Mouse (Mus musculus): ENCODE data around the gene Prok2. TPM values are rescaled to one million over a fixed set of nuclear protein-coding genes. Genes with fewer than 3 reads are reported as not detected.

Gene Prok2
- total and polyA plus RNA-seq, 3 experiments: 0.21 TPM; not detected in 2

DNA sequence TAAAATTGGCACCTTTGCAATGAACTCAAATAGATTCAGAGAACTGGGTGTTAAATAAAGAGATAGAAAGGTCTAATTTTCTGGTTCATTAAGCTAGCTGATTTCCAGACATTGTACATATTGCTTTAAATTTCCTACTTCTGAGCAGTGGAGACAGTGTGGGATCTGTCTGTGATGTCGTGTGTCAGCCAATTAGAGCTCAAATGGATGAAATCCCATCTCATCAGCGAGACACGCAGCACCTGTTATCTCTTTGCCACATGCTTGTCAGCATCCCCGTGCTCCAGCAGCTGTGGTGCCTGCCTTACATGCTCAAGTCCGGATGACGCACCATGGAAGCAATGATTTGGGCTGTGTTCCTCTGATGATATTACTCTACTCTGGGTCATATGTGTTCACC lies 25.1 kb upstream of the Prok2 start:
- H3K9ac ChIP-seq (ENCODE audit: insufficient read depth, low read depth): no peak overlapping the region
- H3K4me2 ChIP-seq (ENCODE audit: insufficient read depth, low read depth, poor library complexity, severe bottlenecking): no peak overlapping the region
- peaks cover 2% of the 10 kb centered on the region for H3K27me3 ChIP-seq (replicated peaks)
- DNase-seq (ENCODE audit: extremely low read depth): no peak
- in situ Hi-C loops (cut with MboI; ENCODE audit: low pct_ligation_motif_present, low pct_unique_long_range_greater_than_20kb, low sequenced_read_pairs) (no loop called here), dilution Hi-C loops (cut with MboI; ENCODE audit: extremely low pct_ligation_motif_present, extremely low pct_unique_long_range_greater_than_20kb, low sequenced_read_pairs) (no loop called here)
- no peaks in the 10 kb centered on the region for H3K36me3 ChIP-seq (replicated peaks in 1 of 2; ENCODE audit: control insufficient read depth in 1 of 2, insufficient read depth in 1 of 2, low read length in 1 of 2)
- H3K4me3 ChIP-seq (replicated peaks in 1 of 3; ENCODE audit: low read depth in 2 of 3, low read length in 2 of 3, poor library complexity in 1 of 3): no peak overlapping the region
- H3K27ac ChIP-seq (ENCODE audit: insufficient read depth, low read depth): no peak overlapping the region
- no peaks in the 10 kb centered on the region for H3K79me2 ChIP-seq (replicated peaks; ENCODE audit: control insufficient read depth, extremely low read depth, insufficient read depth, poor library complexity, severe bottlenecking)
- no peaks in the 10 kb centered on the region for H3K9me3 ChIP-seq (replicated peaks; ENCODE audit: low read length)
- TF ChIP-seq GABPA (IDR thresholded peaks at IDR 0.05; ENCODE audit: insufficient replicate concordance, low read depth, low read length) (no peak), NRF1 (IDR thresholded peaks at IDR 0.05; ENCODE audit: low read depth, low read length) (no peak), UBTF (IDR thresholded peaks at IDR 0.05; ENCODE audit: low read depth, low read length) (no peak), MAZ (IDR thresholded peaks at IDR 0.05; ENCODE audit: low read depth, low read length) (no peak), MAX (IDR thresholded peaks at IDR 0.05; ENCODE audit: low read length) (no peak), BHLHE40 (IDR thresholded peaks at IDR 0.05; ENCODE audit: low read depth, low read length) (no peak), MXI1 (IDR thresholded peaks at IDR 0.05; ENCODE audit: low read depth, low read length) (no peak), SIN3A (IDR thresholded peaks at IDR 0.05; ENCODE audit: low read length) (no peak), SMC3 (IDR thresholded peaks at IDR 0.05; ENCODE audit: low read depth, low read length) (no peak), ETS1 (conservative IDR thresholded peaks at IDR 0.05; ENCODE audit: low read depth, low read length) (no peak), ELF1 (IDR thresholded peaks at IDR 0.05; ENCODE audit: low read depth, low read length) (no peak), TCF12 (IDR thresholded peaks at IDR 0.05; ENCODE audit: low read depth, low read length) (no peak), E2F4 (IDR thresholded peaks at IDR 0.05; ENCODE audit: insufficient replicate concordance, low read depth, low read length) (no peak), CHD2 (IDR thresholded peaks at IDR 0.05; ENCODE audit: low read length) (no peak), CTCF (conservative IDR thresholded peaks at IDR 0.05 in 1 of 2, IDR thresholded peaks at IDR 0.05 in 1 of 2; ENCODE audit: low read depth in 2 of 2, low read length in 2 of 2) (no peak)
- no peaks in the 10 kb centered on the region for H3K4me1 ChIP-seq (ENCODE audit: control insufficient read depth in 1 of 2, insufficient read depth in 2 of 2)

GRCm38 (mm10) chr6:99746275-99746674 lies 20.1 kb upstream of the Prok2 start:
- Histone ChIP-seq H3K27me3 (replicated peaks) (no peaks in the 10 kb centered on the region), H3K79me2 (replicated peaks; ENCODE audit: control insufficient read depth, extremely low read depth, insufficient read depth, poor library complexity, severe bottlenecking) (no peaks in the 10 kb centered on the region), H3K9me3 (replicated peaks; ENCODE audit: low read length) (no peaks in the 10 kb centered on the region), H3K4me3 (replicated peaks in 1 of 3; ENCODE audit: low read depth in 2 of 3, low read length in 2 of 3, poor library complexity in 1 of 3) (no peak overlapping the region), H3K4me1 (ENCODE audit: control insufficient read depth in 1 of 2, insufficient read depth in 2 of 2) (peaks cover 4 to 12% of the 10 kb centered on the region in 2 experiments), H3K27ac (ENCODE audit: insufficient read depth, low read depth) (no peak overlapping the region), H3K9ac (ENCODE audit: insufficient read depth, low read depth) (no peak overlapping the region), H3K4me2 (ENCODE audit: insufficient read depth, low read depth, poor library complexity, severe bottlenecking) (no peak overlapping the region), H3K36me3 (replicated peaks in 1 of 2; ENCODE audit: control insufficient read depth in 1 of 2, insufficient read depth in 1 of 2, low read length in 1 of 2) (no peaks in the 10 kb centered on the region)
- DNase-seq (ENCODE audit: extremely low read depth): no peak
- dilution Hi-C loops (cut with MboI; ENCODE audit: extremely low pct_ligation_motif_present, extremely low pct_unique_long_range_greater_than_20kb, low sequenced_read_pairs): no loop called here
- no peak for TF ChIP-seq MAFK (IDR thresholded peaks at IDR 0.05; ENCODE audit: insufficient replicate concordance, low read length)
- TF ChIP-seq ZNF384 (IDR thresholded peaks at IDR 0.05; ENCODE audit: low read depth, low read length): no peak
- TF ChIP-seq SMC3 (IDR thresholded peaks at IDR 0.05; ENCODE audit: low read depth, low read length): no peak
- TF ChIP-seq JUN (IDR thresholded peaks at IDR 0.05; ENCODE audit: insufficient read depth, low read depth, low read length): no peak
- no peak for TF ChIP-seq USF2 (conservative IDR thresholded peaks at IDR 0.05; ENCODE audit: low read depth, low read length)
- no peak for TF ChIP-seq POLR2AphosphoS2 (IDR thresholded peaks at IDR 0.05; ENCODE audit: low read depth, low read length)
- TF ChIP-seq GABPA (IDR thresholded peaks at IDR 0.05; ENCODE audit: insufficient replicate concordance, low read depth, low read length): no peak
- no peak for TF ChIP-seq PAX5 (IDR thresholded peaks at IDR 0.05; ENCODE audit: low read length)
- no peak for TF ChIP-seq ELF1 (IDR thresholded peaks at IDR 0.05; ENCODE audit: low read depth, low read length)
- no peak for TF ChIP-seq POLR2A (IDR thresholded peaks at IDR 0.05; ENCODE audit: low read depth, low read length)
- no peak for TF ChIP-seq RCOR1 (conservative IDR thresholded peaks at IDR 0.05; ENCODE audit: low read depth, low read length)
- TF ChIP-seq NRF1 (IDR thresholded peaks at IDR 0.05; ENCODE audit: low read depth, low read length): no peak
- no peak for TF ChIP-seq BHLHE40 (IDR thresholded peaks at IDR 0.05; ENCODE audit: low read depth, low read length)
- TF ChIP-seq MAX (IDR thresholded peaks at IDR 0.05; ENCODE audit: low read length): no peak
- TF ChIP-seq MEF2A (IDR thresholded peaks at IDR 0.05; ENCODE audit: borderline replicate concordance, low read depth, low read length): no peak
- TF ChIP-seq HCFC1 (IDR thresholded peaks at IDR 0.05; ENCODE audit: low read depth, low read length): no peak
- in situ Hi-C loops (cut with MboI; ENCODE audit: low pct_ligation_motif_present, low pct_unique_long_range_greater_than_20kb, low sequenced_read_pairs): no loop called here
